Mouse (Mus musculus) thymus, adult 18-20 months (tissue): Measurements from ENCODE around the gene 1700016D06Rik.

Experiments used
- DNase-seq, 2 experiments: peaks; one replicate each; pipeline ENCODE4 v3.0.0; 2022; ENCODE audit warnings: mixed read lengths in 2 of 2

Gene 1700016D06Rik

GRCm38 (mm10) chr8:11701033-11701362, at the start of gene 1700016D06Rik:
1700016D06Rik (minus strand) TSS chr8:11701063.
- no peak for DNase-seq

- no peak for DNase-seq
Measured at GRCm38 (mm10) chr8:11749472-11749871, 48.6 kb upstream of the 1700016D06Rik start.

DNA sequence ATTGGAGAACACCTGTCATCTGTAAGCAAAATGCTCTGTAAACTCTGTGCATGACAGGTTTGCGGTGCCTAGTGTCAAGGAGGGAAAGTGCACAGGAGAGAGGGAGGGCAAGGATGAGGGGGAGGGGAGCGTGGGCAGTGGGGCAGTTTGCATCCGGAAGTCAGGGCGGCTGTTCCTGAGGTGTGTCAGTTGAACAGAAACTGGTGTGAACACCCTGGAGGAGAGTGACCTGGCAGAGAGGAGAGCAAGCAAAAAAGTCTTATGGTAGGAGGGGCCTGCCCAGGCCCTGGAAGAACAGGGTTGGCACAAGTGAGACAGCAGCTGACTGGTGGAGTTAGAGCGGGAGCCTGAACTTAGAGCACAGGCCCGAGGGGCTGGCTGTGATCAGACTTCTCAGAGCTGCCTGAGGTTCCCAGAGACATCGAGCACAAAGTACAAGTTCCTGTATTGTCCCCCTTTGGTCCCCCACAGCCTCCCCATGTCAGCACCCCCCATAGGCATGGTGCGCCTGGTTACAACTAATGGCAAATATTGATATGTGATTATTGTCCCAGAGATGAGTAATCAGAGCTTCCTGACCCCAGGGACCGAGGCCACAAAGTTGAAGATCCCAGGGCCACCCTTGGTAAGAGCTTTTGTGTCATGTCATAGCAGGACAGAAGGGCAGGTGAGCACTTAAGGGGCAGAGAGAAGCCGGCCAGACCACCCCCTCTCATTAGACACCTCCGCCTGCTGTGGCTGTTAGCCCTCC, 46.2 kb upstream of the 1700016D06Rik start:
- DNase-seq = no peak

DNA sequence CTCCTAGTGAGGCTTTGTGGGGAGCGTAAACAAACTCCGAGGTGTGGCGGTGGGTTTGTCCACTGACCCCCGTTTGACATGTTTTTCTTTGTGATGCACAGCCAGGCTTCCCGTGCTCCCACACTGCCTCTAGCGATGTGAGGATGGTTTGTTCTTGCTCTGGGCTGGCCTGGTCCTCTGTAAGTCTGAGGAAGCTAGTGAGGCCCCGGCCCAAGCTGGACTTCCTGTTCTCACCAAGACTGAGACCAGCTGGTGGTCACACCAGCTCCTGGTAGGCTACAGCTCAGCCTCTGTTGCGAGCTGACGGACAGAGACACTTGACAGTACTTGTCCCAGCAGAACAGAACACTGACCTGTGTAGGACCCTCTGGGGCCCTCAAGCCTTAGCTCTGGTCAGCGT, 42.7 kb upstream of the 1700016D06Rik start:
- no peak for DNase-seq

DNA sequence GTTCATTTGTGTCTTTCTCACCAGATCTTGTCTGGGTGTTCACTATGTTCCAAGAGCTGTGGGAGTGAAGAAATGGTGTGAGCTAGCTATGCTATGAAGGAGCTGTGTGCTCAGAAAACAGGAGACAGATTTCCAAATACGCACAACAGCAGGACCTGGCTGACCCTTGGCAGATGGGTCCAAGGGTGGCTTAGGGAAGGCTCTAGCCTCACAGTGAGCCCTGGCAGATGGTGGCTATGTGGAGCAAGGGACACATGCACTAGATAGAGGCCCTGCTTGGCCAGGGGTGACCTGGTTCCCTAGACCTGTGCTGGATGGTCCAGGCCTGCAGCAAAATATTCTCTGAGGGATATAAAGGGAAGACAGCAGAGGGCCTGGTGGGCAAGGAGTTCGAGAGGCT, 40.0 kb upstream of the 1700016D06Rik start:
- DNase-seq = no peak

DNA sequence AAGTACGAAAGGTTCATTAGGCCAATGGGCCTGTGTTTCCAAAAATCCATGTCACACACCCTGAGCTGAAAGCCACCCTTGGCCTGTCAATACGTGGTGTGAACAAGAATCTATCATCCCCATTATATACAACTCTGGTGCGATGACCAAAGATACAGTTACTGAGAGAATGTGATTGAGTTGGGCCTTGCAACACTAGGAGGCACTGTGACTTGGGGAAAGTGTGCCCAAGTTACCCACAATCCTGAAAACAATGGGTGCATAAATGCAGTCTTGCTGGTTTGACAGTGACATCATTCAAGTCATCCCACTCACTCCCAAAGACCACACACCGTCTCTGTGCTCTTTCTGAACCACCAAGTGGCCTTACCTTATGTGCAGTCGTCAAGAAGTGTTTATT, 38.2 kb upstream of the 1700016D06Rik start:
- DNase-seq = no peak

GRCm38 (mm10) chr8:11737096-11737495, 36.2 kb upstream of the 1700016D06Rik start:
- no peak for DNase-seq

- no peak for DNase-seq
Measured at GRCm38 (mm10) chr8:11735672-11736235, 34.9 kb upstream of the 1700016D06Rik start.

DNA sequence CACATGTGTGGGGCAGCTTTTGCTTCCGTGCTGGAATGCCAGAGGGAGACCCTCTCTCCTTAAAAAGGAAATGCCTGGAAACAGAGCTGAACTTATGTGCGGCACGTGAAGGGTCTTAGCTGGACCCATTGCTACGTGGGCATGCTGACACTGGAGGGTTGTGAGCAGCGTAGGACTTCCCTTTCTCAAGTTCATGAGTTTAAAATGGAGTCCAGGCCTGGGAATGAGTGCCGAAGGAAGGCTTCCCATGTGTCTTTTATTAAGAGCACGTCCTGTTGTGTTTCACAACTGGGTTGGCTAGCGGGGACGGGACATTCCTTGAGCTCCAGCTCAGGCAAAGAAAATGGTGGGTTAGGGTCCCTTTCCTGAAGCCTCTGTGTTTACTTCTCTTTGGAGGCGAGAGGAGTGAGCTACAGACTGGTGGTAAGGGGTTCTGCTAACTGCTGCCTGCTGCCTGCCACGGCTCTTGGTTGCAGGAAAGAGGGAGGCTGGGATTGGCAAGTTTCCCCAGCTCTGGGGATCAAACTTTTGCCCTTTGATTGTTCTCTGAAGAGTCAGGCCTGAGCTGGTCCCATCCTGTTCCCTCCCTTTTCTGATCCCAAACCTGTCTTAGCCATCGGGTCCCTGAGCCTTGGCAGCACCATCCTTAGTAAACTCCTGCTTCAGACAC, 29.5 kb upstream of the 1700016D06Rik start:
- no peak for DNase-seq

GRCm38 (mm10) chr8:11728482-11729295, 27.8 kb upstream of the 1700016D06Rik start:
- DNase-seq = no peak

DNA sequence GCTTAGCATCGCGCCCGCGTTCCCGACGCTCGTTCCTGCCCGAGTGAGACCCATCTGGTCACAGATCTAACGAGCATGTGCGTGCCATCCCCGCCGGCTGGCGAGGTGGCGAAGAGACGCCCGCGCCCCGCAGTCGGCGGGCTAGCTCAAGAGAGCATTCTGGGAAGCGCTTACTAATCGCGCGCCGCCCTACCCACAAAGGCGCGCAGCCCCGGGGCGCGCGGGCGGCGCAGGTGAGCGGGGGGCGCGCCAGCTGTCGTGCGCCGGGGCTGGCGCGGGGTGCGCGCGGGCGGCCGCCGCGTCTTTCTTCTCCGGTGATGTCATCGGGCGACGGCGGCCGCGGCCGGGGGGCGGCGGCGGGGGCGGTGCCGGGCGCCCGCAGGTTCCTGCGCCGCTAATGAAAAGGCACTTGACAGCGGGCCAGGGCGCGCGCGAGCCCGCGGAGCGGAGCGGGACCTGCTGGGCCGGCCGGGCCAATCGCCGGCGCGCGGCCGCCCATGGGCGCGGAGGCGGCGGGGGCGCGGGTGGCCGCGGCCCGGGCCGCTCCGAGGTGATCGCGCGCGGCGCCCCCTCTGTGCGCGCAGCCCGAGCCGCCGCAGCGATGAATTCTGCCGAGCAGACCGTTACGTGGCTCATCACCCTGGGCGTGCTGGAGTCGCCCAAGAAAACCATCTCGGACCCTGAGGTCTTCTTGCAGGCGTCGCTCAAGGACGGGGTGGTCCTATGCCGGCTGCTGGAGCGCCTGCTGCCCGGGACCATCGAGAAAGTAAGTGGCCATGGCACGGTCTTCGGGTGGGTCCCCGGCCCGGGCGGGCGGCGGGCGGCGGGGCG, 27.0 kb upstream of the 1700016D06Rik start, which contains the start of gene Arhgef7:
Gene Arhgef7, plus strand, starts transcription at position 71 of the 831 bp plus-strand sequence.
- no peak for DNase-seq

DNA sequence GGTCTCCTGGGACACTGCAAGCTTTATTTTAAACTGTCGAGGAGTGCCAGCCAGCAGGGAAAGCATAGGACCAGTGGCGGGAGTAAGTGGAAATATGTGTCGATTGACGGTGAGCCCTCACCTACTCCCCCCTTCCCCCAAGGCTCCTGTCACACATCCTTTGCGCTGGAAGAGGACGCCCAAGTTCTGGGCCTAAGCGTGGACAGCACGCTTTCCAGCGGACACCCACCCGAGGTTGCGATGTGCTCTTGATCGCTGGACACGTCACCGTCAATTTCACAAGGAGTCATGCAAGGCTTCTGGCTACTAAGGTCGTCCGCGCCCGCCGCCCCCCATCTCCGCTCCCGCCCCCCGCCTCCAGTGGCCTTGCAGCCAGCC, 26.4 kb upstream of the 1700016D06Rik start:
- DNase-seq = no peak

DNA sequence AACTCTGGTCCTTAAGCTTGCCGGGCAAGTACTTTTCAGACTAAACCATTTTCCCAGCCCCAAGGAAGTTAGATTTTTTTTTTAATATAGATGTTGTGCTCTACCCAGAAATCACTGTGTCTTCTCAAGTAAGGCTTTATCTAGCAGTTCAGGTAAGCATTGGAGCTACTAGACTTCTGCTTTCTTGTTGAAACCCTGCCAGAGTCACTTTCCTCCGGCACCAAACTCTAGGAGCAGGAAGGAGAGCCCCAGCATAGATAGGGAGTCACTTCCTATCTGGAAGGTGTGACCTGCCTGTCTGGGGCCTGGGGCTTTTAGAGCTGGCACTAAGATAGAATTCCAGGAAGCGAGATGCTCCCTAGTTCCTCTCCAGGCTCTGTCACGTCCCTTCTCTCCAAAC, 16.3 kb upstream of the 1700016D06Rik start:
- no peak for DNase-seq

DNA sequence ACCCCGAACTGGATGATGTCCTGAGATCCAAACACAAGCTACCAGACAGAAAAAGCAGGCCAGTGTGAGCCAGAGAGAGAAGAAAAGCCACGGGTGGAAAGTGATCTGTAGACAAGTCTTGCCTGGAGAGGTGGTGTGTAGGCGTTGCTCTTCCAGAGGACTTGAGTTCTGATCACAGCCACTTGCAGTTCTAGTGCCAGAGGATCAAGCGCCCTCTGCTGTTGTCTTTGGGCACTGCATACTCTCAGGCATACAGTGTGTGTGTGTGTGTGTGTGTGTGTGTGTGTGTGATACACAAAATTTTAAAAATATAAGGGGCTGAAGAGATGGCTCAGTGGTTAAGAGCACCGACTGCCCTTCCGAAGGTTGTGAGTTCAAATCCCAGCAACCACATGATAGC, 11.4 kb upstream of the 1700016D06Rik start:
- DNase-seq = no peak

DNA sequence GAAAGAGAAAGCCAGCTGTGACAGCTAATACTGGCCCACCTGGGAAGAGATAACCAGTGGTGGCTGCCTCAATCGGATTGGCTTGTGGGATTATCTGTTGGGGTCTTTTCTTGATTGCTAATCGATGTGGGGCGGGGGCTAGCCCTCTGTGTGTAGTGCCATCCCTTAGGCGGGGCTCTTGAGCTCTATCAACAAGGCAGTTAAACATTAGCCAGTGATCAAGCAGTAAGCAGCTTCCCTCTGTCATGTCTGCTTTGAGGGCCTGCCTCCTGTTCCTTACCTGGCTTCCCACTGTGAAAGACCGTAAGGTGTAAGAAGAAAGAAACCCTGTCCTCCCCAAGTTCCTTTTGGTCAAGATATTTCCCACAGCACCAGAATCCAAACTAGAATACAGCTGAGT, 9.6 kb upstream of the 1700016D06Rik start:
- no peak for DNase-seq

DNA sequence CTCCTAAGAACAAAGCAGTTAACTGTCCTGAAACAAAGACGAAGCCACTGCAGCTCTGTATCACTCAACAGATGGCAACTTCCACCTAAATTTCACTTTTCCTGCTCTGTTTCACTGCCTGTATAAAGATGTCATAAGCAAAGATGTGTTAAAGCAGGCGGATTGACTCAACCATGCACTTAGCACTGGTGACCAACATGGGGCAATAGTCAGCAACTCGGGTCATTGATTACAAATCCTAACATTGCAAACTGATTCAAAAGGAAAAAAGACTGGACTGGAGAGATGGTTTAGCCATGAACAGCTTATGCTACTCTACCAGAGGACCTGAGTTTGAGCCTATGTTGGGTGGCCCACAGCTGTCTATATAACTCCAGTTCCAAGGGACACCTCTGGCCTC, 8.7 kb upstream of the 1700016D06Rik start:
- no peak for DNase-seq

- no peak for DNase-seq
Measured at GRCm38 (mm10) chr8:11708815-11709214, 8.0 kb upstream of the 1700016D06Rik start.

GRCm38 (mm10) chr8:11707701-11708100, 6.8 kb upstream of the 1700016D06Rik start:
- DNase-seq = no peak

GRCm38 (mm10) chr8:11705818-11706217, 5.0 kb upstream of the 1700016D06Rik start:
- DNase-seq = no peak

- no peak for DNase-seq
Measured at GRCm38 (mm10) chr8:11704716-11705420, 4.0 kb upstream of the 1700016D06Rik start.

DNA sequence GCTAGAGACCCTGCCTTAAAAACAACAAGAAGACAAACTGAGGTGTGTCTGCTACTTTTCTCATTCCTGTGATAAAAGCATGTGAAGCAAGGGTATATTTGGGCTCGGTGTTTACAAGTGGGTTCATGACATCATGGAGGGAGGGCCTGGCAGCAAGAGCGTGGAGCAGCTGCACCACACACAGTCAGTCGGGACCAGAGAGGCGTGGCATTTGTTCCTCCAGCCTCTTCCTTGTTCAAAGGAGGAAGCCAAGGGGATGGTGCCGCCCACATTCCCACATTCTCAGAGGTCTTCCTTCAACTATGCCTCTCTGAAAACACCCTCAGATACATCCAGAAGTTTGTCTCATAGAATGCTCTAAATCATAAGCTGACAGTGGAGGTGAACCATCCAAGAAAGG, 2.9 kb upstream of the 1700016D06Rik start:
- no peak for DNase-seq

- DNase-seq = no peak
Measured at GRCm38 (mm10) chr8:11701428-11701827, 565 bp upstream of the 1700016D06Rik start.
